Mouse (Mus musculus): ENCODE measurements around the gene Mettl15. TPM values are rescaled to one million over a fixed set of nuclear protein-coding genes. Genes with fewer than 3 reads are reported as not detected.
"Not testable (repeated sequence)": the region's sequence is repeated elsewhere in the genome, so short reads cannot be mapped to it uniquely, and the experiment has no call there.

Gene Mettl15
- 1 to 10 TPM; 5.3 to 6.6 TPM for total RNA-seq (2021)
- long read RNA-seq, experiment 1, partial matches to known transcripts: 0 of 7 reads
- long read RNA-seq, experiment 1, other reads (novel, unspliced or antisense): 5 of 7 reads
- long read RNA-seq, experiment 2, partial matches to known transcripts: 0 of 8 reads
- long read RNA-seq, experiment 2, other reads (novel, unspliced or antisense): 4 of 8 reads

DNA sequence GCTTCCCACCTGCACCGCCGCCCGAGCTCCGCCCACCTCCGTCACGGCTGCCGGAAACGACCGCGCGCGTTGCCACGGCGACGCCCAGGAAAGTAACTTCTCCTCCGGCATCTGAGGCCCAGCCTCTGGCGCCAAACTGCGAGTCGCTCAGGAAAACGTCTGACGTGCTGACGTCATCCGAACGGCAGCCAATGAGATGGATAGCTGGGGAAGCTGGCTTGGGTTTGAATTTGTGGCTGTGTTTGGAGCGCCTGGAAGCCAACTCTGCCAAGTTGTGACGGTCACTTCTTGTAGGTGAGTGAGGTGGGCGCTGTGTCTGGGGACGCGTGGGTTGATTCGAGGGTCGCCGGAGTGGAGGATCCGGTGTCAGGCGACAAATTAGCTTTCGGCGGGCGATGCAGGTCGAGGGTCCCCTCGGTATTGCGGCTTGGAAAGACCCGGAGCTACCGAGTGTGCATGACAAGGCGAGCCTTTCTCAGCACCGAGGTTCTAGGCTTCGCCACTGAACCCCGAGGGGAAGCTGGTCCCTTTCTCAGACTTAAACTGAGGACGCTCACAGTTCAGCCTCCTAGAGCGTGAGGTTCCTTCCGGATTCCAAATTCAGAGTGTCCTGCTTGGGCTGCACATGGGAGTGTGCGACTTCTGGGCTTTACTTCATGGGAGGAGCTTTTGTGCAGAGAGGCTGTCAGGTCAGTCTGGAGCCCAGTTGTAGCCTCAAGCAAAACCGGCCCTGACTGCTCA lies at the start of gene Mettl15, which contains the start of gene Kif18a:
TSS of gene Mettl15 (minus strand) at position 149 of the 741 bp plus-strand sequence.
TSS of gene Kif18a (plus strand) at position 139 of the 741 bp plus-strand sequence.
- peak; percentile 94 for DNase-seq

DNA sequence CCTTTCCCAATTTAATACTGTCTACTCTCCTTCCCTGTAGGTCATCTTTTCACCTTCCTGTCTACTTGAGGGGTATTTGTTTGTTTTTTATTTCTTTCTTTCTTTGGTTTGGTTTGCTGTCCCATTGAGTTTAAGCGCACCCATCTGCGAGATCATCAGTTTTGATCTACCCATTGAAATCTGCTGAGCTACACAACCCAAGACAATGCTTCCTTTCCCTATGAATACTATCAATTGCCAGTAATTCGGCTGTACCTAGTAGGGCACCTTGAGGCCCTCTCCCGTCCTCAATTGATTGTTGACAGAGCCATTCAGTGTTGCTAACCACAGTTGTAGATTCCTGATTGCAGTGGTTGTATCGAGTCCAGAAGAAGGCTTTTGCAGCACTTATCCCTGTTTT lies 30.8 kb upstream of the Mettl15 start:
- DNase-seq: no peak

DNA sequence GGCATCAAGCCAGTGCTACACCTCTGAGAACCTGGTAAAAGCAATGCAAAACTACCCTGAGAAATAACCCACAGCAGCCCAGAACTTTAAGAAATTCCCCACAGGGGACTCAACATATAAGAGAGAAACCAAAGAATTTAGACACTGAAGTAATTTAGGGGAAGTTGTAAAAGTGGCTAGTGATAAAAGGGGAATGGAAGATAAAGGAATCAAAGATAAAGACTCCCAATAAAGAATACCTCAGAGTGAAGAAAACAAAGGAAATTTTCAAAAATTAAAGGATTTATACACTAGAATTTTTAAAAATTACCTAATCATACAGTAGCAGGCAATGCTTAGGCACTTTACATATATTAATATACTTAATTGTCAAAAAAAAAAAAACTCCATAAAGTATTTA lies 23.1 kb upstream of the Mettl15 start:
- no peak for DNase-seq

DNA sequence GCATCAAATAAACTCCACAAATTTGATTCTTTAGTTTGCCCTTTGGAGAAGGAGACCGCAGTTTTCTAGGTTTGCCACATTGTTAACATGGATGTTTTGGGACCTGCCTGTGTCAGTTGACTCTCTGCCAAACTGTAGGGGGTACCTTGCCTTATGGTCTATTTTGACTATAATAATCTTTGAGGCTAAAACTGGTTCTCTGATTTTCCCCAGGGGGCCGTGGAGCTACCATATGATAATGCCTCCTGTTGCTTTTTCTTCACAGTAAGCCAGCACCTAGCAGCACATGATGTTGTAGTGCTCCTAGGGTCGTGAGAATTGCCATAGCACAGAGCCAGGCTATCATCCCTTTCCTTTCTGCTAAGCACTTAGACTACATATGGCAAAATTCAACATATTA lies 21.7 kb upstream of the Mettl15 start:
- DNase-seq: no peak

DNA sequence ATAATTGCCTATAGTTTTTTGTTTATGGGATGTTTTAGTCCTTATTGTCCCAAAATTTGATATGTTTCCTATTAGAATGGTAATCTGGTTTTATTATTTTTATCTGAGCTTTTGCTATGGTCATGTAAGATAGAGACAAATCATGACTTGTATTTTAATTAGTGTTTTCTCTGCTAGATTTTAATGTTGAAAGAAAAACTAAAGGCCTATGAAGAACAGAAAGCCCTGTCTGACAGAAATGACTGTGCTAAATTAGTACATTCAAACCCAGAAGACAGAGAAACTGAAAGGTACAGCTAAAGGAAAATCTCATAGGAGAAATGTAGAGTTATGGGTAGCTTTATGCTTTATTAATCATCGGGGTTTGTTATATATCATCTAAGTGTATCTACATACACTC lies 17.6 kb upstream of the Mettl15 start:
- no peak for DNase-seq

DNA sequence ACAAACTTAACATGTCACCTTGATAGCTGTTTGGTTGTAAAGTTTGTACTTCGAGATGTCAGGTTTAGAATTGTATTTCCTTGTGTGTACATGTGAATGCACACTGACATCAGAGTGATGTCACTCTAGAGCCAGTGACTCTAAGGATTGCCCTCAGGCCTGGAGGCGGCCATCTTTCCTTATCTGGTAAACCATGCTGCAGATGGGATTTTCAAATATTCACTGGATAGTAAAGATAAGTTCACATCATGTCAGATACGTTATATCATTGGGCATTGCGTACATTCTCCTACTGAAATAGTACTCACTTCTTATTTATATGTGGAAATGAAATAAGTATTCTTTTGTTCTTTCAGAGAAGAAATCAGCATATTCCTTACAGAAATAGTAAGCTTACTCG lies 15.7 kb upstream of the Mettl15 start:
- no peak for DNase-seq

DNA sequence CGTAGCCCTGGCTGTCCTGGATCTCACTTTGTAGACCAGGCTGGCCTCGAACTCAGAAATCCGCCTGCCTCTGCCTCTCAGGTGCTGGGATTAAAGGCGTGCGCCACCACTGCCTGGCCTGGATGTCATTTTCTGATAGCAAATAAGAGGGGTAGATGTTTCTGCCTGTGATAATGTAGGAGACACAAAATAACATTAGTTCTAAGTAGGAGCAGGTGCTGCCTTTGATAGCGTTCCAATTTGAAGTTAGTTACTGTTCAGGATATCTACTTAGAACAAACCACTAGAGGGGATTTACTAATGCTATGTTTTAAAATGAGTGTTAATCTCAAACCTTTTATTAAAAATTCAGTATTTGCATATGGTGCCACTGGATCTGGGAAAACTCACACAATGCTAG lies 8.8 kb upstream of the Mettl15 start:
- DNase-seq: no peak

DNA sequence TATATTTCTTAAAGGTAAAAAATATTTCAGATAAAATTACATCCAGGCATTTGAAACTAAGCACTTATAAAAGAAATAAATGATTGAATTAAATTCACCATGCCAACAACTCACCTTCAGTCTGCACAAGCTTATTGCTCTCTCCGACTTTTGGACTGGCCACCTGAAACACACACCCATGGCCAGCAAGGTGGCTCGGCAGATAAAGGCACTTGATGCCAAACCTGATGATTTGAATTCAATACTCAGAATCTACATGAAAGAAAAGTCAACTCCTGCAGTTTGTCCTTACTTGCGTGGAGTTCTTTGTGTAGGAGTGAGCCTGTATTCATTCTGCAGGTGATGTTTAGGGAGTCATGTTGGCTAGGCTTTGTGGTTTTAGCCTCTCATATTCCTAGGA lies 3.6 kb upstream of the Mettl15 start:
- DNase-seq: no peak

DNA sequence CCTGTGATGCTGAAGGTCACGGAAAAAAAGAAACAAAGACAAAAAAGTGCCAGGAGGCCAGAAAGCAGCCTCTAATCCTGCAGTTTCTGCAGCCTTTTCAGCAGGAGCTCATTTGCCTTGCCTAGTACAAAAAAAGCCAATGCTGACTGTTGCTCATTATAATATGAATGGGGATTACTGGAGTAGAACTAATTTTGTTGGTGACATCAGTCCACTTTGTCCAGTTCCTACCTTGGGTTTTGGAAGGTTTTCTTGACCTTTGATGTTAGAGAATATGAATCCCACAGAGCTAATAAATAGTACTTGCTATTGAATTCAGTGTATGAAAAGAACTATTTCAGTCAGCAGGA lies 768 bp upstream of the Mettl15 start:
- DNase-seq: no peak

DNA sequence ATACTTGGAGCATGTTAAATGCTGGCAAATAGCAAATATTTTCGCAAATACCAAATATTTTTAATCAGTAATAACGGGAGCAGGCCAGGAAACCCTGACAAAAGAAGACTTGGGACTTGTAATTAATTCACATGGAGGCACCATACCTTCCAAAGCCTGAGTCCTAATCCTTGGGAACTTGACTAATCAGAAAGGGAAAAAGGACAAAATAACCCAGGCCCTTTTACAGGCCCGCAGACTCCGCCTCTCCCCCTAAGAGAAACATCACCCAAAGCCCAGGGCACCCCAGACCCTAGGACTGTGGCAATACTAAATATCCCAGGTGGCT lies 312 bp downstream of the Mettl15 start:
- no peak for DNase-seq

DNA sequence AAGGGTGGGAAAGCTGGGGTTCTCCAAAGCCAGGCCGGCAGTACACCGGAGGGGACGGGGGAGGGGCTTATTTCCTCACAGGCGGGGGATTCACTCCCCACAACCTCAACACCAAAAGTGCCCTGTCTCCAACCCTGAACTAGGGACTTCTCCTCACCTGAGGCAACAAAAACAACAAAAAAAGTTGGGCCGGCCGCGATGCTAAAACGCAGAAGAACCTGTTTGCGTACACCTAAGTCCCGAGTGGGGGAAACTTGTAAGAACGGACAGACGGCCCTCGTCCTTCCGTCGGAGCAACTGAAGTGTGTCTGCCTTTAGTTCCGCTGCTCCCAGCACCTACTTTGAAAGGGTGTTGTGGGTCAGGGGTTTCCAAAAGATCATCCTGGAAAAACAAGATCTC lies 2.5 kb downstream of the Mettl15 start:
- peak; percentile 27 for DNase-seq

DNA sequence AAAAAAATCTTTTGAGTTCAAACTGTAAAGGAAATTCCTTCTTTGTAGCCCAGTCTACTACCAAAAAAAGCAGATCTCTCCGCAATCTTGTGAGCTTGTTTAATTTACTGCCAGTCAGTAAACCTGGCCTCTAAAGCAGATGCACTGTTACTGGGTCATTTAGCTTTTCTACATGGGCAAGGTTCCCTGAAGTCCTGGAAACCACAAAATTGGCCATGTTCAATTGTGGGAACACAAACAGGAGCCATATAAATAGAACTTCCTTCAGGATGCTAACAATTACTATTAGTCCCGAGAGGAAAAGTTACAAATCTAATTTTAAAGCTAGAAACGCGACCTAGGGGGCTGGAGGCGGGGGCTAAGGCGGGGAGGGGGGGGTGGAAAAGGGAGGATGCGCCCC lies 3.0 kb downstream of the Mettl15 start:
- DNase-seq: no peak

DNA sequence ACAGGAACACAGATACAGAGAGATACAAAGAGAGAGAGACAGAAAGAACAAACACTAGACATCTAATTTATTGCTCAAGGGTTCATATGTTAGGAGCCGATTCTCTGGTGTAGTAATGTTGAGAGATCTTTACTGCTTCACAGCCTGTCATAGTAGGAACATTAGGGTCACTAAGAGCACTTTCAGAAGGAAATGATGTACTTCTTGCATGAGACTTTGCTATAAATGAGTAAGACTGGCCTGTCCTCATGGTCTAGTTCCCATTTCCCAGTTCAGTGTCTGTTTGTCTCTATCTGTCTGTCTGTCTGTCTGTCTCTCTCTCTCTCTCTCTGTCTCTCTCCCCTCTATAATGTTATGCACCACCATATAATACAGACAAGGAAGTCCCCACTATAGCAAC lies 7.5 kb downstream of the Mettl15 start:
- DNase-seq: no peak

DNA sequence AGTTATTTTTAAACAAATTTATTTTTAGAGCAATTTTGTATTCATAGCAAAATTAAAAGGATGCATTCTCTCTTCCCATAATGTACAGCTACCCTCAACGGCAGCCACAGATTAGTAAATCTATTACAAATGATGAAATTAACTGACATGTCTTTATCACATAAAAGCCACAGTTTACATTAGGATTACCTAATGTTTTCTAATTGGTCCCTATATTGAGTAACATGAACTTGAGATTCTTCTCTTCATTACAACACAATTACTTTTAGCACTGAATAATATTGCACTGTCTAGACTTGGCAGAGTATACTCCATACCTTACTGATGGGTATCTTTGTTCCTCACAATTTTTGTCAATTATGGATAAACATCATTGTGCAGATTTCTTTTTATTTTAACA lies 17.8 kb downstream of the Mettl15 start:
- no peak for DNase-seq

DNA sequence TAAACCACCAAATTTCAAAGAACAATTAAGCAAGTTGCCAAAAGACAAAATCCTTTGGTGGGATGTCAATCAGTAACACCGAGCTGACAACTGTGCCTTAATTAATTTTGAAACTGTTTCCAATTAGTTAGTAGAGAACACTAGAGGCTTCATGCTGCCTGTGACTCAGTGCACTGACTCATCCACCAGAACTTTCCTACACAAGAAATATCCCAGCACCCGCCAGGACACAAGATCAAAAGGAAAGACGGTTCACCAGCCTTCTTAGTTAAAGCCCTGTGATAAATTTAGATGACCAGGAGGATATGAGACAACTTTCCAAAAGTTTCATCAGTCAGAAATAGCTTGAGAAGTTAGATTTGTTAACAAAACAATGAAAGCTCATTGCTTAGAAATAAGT lies 38.6 kb downstream of the Mettl15 start:
- DNase-seq: no peak

DNA sequence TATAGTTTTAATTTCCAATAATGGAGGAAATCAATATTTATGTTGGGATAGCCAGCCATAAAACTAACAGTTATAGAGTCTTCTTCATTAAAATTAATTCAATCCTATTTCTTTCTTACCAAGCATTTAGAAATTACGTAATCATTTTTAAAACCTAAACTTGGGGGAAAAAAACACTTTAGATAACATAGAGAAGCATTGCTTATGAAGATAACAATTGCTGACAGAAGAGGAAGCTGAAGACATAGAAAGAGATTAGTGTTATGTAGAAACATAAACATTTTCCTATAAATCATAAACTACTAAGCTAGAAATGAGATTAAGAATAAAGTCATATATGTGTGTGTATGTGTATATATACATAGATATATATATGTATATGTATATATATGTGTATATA lies 44.8 kb downstream of the Mettl15 start:
- DNase-seq: no peak

DNA sequence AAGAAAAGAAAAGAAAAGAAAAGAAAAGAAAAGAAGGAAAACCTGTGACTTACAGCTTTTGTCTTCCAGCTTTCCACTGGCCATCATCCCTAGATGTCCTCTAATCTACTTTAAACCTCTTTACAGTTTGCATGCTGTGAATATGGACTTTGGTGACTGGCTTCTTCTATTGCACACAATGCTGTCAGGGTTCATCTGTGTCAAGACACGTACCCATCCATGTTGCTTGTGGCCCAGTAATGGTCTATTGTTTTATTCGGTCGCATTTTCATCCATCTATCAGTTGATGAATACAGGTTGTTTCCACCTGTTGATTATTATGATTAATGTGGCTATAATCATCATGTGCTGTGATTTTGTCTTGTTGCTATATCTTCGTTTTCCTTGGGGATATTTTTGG lies 46.7 kb downstream of the Mettl15 start:
- DNase-seq: no peak

DNA sequence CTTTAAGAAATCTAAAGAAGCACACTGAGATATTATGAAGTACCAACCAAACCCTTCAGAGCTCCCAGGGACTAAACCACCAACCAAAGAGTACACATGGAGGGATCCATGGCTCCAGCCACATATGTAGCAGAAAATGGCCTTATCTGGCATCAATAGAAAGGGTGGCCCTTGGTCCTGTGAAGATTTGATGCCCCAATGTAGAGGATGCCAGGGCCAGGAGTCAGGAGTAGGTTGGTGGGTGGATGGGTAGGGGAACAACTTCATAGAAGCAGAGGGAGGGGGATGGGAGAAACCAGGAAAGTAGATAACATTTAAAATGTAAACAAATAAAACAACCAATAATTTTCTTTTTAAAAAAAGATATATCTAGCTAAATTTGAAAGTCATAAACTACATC lies 50.1 kb downstream of the Mettl15 start:
- no peak for DNase-seq

DNA sequence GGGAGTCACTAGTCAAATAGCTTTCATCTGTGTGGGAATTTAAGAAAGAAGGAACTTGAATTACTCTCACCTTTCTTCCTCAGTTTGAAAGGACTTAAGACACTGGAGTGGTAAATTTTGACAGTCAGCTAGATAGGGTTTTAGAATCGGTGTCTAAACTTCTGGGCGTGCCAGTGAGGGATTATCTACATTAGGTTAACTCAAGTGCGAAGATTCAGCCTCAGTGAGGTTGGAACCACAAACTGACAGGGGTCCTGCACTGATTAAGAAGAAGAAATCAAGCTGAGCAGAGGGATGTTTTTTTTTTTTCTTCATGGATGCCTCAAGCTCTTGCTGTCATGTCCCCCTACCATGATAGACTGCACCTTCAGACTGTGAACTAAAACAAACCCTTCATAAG lies 53.4 kb downstream of the Mettl15 start:
- DNase-seq: no peak

DNA sequence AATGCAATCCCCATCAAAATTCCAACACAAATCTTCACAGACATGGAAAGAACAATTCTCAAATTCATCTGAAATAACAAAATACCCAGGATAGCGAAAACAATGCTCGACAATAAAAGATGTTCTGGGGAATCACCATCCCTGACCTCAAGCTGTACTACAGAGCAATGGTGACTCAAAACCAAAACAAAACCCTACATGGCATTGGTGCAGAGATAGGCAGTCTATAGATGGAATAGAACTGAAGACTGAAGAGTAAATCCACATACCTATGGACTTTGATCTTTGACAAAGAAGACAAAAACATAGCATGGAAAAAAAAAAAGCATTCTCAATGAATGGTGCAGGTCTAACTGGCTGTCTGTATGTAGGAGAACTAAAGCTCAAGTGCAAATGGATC lies 59.1 kb downstream of the Mettl15 start:
- no peak for DNase-seq

DNA sequence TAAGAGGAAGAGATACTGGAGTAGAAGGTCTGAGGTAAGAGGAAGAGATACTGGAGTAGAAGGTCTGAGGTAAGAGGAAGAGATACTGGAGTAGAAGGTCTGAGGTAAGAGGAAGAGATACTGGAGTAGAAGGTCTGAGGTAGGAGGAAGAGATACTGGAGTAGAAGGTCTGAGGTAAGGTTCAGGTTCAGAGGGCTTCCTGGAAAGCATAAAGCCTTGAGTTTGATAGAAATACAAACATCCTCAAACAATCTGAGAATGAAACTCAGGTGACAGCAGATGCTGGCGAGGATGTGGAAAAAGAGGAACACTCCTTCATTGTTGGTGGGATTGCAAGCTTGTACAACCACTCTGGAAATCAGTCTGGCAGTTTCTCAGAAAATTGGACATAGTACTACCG lies 63.9 kb downstream of the Mettl15 start:
- DNase-seq: not testable (repeated sequence)

DNA sequence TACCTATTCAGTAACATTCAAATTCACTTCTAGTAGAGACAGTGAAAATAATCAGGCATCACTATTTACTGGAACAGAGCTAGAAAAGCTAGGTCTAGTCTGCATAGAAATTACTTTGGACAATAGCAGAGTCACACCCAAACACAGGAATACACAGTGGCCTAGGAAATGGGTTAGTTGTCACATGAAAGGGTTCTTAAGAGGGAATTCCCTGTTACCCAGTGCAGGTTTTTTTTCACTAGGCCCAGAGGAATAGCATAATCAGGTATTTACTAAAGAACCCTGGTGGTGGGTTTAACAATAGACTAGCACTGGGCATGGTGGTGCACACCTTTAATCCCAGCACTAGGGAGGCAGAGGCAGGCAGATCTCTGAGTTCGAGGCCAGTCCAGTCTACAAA lies 69.9 kb downstream of the Mettl15 start:
- DNase-seq: not testable (repeated sequence)

DNA sequence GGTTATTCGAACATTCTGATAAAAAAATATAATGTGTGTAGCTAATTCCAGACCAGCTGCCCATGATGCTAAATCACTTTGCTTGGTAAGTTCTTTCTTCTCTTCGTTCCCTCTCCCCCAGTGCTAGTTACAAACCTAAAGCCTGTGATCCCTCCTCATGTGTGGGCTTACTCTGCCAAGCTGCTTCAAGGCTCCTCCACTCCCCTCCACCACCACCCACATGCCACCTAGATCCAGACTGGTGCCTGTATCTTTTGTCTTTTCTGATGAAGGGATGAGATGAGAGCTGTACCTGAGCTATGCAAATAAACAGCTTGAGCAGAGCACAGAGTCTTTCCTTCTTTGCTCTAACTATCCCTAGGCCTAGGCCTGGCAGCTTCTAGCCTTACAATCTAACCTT lies 72.5 kb downstream of the Mettl15 start:
- DNase-seq: no peak

DNA sequence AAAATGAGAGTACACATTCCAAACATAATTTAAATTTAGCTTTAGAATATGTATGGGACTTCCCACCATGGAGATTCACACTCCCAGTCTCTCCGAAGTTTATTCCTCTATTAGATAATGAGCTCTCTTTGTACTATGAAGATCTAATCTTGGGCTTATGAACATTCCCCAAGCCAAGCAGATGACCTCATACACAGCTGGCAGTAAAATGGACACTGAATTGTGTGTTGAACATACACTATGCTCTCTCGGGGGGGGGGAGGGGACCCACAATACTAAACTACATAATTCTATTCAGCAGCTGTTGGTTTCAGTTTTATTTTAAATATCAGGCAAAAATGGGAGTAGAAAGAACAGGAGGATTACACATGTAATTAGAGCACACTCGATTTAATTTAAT lies 97.6 kb downstream of the Mettl15 start:
- no peak for DNase-seq

DNA sequence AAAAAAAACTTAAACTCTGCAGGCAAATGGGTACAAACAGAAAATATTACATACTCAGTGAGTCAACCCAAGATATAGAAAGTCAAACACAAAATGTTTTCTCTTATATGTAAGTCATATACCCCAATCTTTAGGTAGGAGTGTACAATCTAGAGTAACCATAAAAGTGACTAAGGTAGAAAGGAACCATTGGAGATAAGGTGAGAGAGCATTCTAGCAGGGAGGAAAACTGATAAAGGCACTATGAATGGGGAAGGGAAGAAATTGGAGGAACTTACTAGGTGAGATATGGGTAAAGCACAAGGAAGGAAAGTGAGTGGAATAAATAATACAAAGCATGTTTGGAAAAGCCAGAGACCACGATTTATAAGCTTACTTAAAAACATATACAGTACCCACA lies 122.0 kb downstream of the Mettl15 start:
- no peak for DNase-seq

Measured in gastrocnemius, postnatal 25 days (tissue).